Mouse (Mus musculus) layer of hippocampus, adult 2 months (tissue): ENCODE data around the gene Ssr1. TPM values are rescaled to one million over a fixed set of nuclear protein-coding genes. Genes with fewer than 3 reads are reported as not detected.
A peak's percentile ranks its signal among the peaks of the same experiment; 100 is the strongest.

Experiments used
- DNase-seq, 2 experiments: peaks; one replicate each; pipeline ENCODE4 v3.0.0; 2022; ENCODE audit warnings: low spot score in 2 of 2
- H3K27ac ChIP-seq: fragments of 200-600 bp; 2 replicates; pipeline ENCODE4 v1.8.1; 2022
- H3K4me3 ChIP-seq: fragments of 200-600 bp; 2 replicates; pipeline ENCODE4 v1.8.1; 2022; ENCODE audit warnings: mild to moderate bottlenecking
- CTCF ChIP-seq: fragments of 200-600 bp; conservative IDR thresholded peaks from 2 replicates; pipeline ENCODE4 v1.8.1; 2022; ENCODE audit warnings: antibody characterized with exemption, mild to moderate bottlenecking, moderate library complexity
- total RNA-seq, 2 experiments: library from RNA; stranded (reverse); gene quantifications; 2 replicates each; pipeline ENCODE4 v1.2.3; 2021

Ssr1 gene
- total RNA-seq, 2 experiments from 2014 or later, result 86.8 to 92.0 TPM

GRCm38 (mm10) chr13:37969988-37970387, 24.0 kb downstream of the Ssr1 start:
- peak in 1 of 2 experiments; percentile 69 for DNase-seq
- Histone ChIP-seq H3K27ac (peak overlapping the region; percentile 15; the same call in 1 of the 2 replicates), H3K4me3 (no peak overlapping the region)
- TF ChIP-seq CTCF, result no peak

- H3K27ac ChIP-seq, result no peak overlapping the region
- H3K4me3 ChIP-seq, result no peak overlapping the region
- peak; percentile 97 for TF ChIP-seq CTCF
- peak; percentile 85 to 96 for DNase-seq
Measured at GRCm38 (mm10) chr13:37969337-37969736, 24.7 kb downstream of the Ssr1 start.

- TF ChIP-seq CTCF, result no peak
- Histone ChIP-seq H3K27ac (no peak overlapping the region), H3K4me3 (no peak overlapping the region)
- DNase-seq, result no peak
Measured at GRCm38 (mm10) chr13:37967565-37967964, 26.5 kb downstream of the Ssr1 start.

- H3K27ac ChIP-seq, result no peak overlapping the region
- H3K4me3 ChIP-seq, result no peak overlapping the region
- DNase-seq, result no peak
- no peak for TF ChIP-seq CTCF
Measured at GRCm38 (mm10) chr13:37967052-37967437, 27.0 kb downstream of the Ssr1 start.

GRCm38 (mm10) chr13:37966256-37967051, 27.6 kb downstream of the Ssr1 start:
- DNase-seq, result no peak
- no peak for TF ChIP-seq CTCF
- Histone ChIP-seq H3K27ac (no peak overlapping the region), H3K4me3 (no peak overlapping the region)

GRCm38 (mm10) chr13:37965126-37965914, 28.7 kb downstream of the Ssr1 start:
- peak; percentile 59 for TF ChIP-seq CTCF
- Histone ChIP-seq H3K27ac (no peak overlapping the region), H3K4me3 (no peak overlapping the region)
- no peak for DNase-seq

- no peak for TF ChIP-seq CTCF
- Histone ChIP-seq H3K27ac (no peak overlapping the region; the same call in 1 of the 2 replicates), H3K4me3 (peak overlapping the region; percentile 52; the same call in 1 of the 2 replicates)
- DNase-seq, result no peak
Measured at GRCm38 (mm10) chr13:37964128-37965087, 29.6 kb downstream of the Ssr1 start.

GRCm38 (mm10) chr13:37963354-37964007, 30.5 kb downstream of the Ssr1 start:
- TF ChIP-seq CTCF, result peak; percentile 89
- DNase-seq, result peak; percentile 46 to 78
- peak overlapping the region; percentile 52 for H3K4me3 ChIP-seq
- H3K27ac ChIP-seq, result peak overlapping the region; percentile 28; the same call in 1 of the 2 replicates

- no peak overlapping the region for H3K27ac ChIP-seq
- TF ChIP-seq CTCF, result no peak
- DNase-seq, result no peak
- H3K4me3 ChIP-seq, result no peak overlapping the region
Measured at GRCm38 (mm10) chr13:37962541-37962940, 31.5 kb downstream of the Ssr1 start.

- H3K4me3 ChIP-seq, result no peak overlapping the region
- DNase-seq, result no peak
- no peak overlapping the region for H3K27ac ChIP-seq
- TF ChIP-seq CTCF, result no peak
Measured at GRCm38 (mm10) chr13:37959936-37960335, 34.1 kb downstream of the Ssr1 start.

GRCm38 (mm10) chr13:37959239-37959907, 34.6 kb downstream of the Ssr1 start:
- H3K4me3 ChIP-seq, result no peak overlapping the region
- H3K27ac ChIP-seq, result 0 out of 2 replicates have a peak overlapping the region, but pooled peaks have one; percentile 28
- no peak for DNase-seq
- no peak for TF ChIP-seq CTCF
